Comparison of ENCODE assay signal across 14 mouse cellular contexts in the genomic region with DNA sequence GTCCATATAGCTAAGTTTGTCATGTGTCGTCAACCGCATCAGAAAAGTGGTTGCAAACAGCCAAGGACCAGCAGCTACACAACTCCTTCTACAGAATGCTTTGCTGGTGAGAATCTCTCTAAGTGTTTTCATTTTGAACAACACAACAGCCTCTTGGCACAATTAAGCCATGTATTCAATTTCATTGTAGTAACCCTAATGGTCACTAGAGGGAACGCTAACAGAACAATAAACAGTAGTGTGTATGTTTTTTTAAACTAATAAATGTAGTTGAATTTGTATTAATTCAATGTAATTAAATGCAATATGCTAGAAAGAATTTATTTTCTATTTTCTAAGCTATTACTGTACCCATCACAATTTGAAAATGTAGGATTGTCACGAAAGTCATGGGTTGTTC.
"Had no signal": no experiment of that assay in that cellular context is flagged by ENCODE, and none has a peak within 500 bp of the region (broad histone marks: within the 10 kb centered on the region; RNA-seq: fewer than 3 reads in every experiment).

No protein-coding gene starts in this region.

- H3K4me3 ChIP-seq: intestine, embryonic 15.5 days; limb, embryonic 12.5 days; liver, embryonic 13.5 days; midbrain, embryonic 15.5 days; neural tube, embryonic 13.5 days had no signal

- H3K36me3 ChIP-seq: intestine, embryonic 15.5 days; limb, embryonic 12.5 days; liver, embryonic 13.5 days; midbrain, embryonic 15.5 days had no signal

- H3K9me3 ChIP-seq: intestine, embryonic 15.5 days; limb, embryonic 12.5 days; liver, embryonic 13.5 days; midbrain, embryonic 15.5 days; neural tube, embryonic 13.5 days had no signal

- H3K27me3 ChIP-seq: intestine, embryonic 15.5 days; limb, embryonic 12.5 days; liver, embryonic 13.5 days; midbrain, embryonic 15.5 days; neural tube, embryonic 13.5 days had no signal

- H3K4me2 ChIP-seq: intestine, embryonic 15.5 days; limb, embryonic 12.5 days; liver, embryonic 13.5 days; midbrain, embryonic 15.5 days; neural tube, embryonic 13.5 days had no signal

- ATAC-seq: intestine, embryonic 15.5 days; liver, postnatal 0 days; midbrain, embryonic 15.5 days had no signal

- DNase-seq: kidney, adult 9 months; kidney, postnatal 10 days; kidney, postnatal 4 days; liver; liver, embryonic 13.5 days; liver, postnatal 0 days; lung, postnatal 36 days; retina, postnatal 1 day; right cerebral cortex, postnatal 14 days; thymus, postnatal 4 days had no signal

- H3K27ac ChIP-seq: intestine, embryonic 15.5 days; limb, embryonic 12.5 days; liver, embryonic 13.5 days; midbrain, embryonic 15.5 days; neural tube, embryonic 13.5 days had no signal

- H3K9ac ChIP-seq: intestine, embryonic 15.5 days; limb, embryonic 12.5 days; liver, embryonic 13.5 days; liver, postnatal 0 days; midbrain, embryonic 15.5 days; neural tube, embryonic 13.5 days had no signal

- H3K4me1 ChIP-seq: intestine, embryonic 15.5 days; limb, embryonic 12.5 days; liver, embryonic 13.5 days; midbrain, embryonic 15.5 days; neural tube, embryonic 13.5 days had no signal
